Mouse (Mus musculus): ENCODE measurements at regions not wholly inside any gene's neighbourhood (a gene's known extent, or its start where the extent isn't known, plus 50 kb on each side); places are given as distances from the start of the nearest gene placed in this dataset.

DNA sequence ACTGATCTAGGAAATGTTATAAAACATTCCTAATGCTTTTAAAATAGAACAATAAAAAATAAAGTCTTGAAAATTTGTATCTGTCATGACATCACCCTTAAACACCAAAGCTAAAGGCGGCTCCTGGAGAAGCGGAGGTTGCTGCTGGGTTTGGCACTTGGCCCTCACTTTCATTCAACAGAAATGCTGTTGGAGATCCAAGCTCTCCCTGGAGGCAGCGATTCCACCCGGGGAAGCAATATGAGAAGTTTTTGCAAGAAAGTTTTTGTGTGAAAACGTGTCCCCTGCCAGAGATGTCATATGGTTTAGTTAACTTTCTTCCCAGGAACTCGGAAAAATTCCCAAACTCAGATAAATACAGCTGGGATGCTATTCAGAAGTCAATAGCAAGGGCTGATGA lies 51.5 kb upstream of the Map4k3 start:
- no peak for TF ChIP-seq MAX (IDR thresholded peaks at IDR 0.05; ENCODE audit: low read length)
- TF ChIP-seq SIN3A (IDR thresholded peaks at IDR 0.05; ENCODE audit: low read length), result no peak
- no peak for TF ChIP-seq BHLHE40 (IDR thresholded peaks at IDR 0.05; ENCODE audit: borderline replicate concordance, low read depth, low read length)
- TF ChIP-seq CTCF (IDR thresholded peaks at IDR 0.05 in 2 of 3, conservative IDR thresholded peaks at IDR 0.05 in 1 of 3; ENCODE audit: control insufficient read depth in 1 of 3, insufficient read depth in 1 of 3, low read depth in 2 of 3, low read length in 3 of 3, poor library complexity in 1 of 3, severe bottlenecking in 1 of 3), result no peak
- no peak for TF ChIP-seq ZC3H11A (IDR thresholded peaks at IDR 0.05; ENCODE audit: low read depth, low read length)
- TF ChIP-seq POLR2A (IDR thresholded peaks at IDR 0.05; ENCODE audit: control insufficient read depth in 1 of 2, insufficient read depth in 1 of 2, low read depth in 1 of 2, low read length in 2 of 2, poor library complexity in 1 of 2), result no peak
- no peak for TF ChIP-seq EP300 (IDR thresholded peaks at IDR 0.05; ENCODE audit: low read depth in 1 of 2, low read length in 2 of 2)

Measured in MEL (cell line).